Mouse (Mus musculus) cerebellum, adult 2 months (tissue): ENCODE results near the gene Rbp2.

Experiments
- CTCF ChIP-seq: fragments of 200-500 bp; IDR thresholded peaks from 2 replicates; pipeline ENCODE4 v1.5.1; 2011; ENCODE audit warnings: low read depth, mild to moderate bottlenecking, control low read depth, low read length, moderate library complexity, borderline replicate concordance; ENCODE audit not compliant: insufficient read depth
- POLR2A ChIP-seq: fragments of 200-500 bp; IDR thresholded peaks from 2 replicates; pipeline ENCODE4 v1.6.1; 2011; ENCODE audit warnings: low read length, control low read depth, borderline replicate concordance; ENCODE audit not compliant: insufficient read depth

DNA sequence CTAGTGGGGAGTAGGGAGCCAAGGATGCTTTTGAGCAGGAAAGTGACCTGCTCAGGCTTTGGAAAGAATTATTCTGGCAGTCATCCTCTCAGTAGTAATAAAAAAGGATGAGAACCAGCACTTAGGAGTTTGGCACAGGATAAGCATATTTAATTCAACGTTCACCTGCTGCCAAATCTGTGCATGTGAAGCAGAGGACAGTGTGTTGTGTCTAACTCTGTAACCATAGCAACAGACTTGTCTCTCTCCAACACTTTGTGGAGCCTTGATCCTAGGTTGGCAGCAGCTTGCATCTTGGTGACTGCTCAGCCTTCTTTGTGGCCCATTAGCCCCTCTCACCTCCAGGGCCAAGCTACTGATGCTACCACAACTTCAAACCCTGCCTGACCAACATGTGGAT lies 34.9 kb upstream of the Rbp2 start:
- no peak for TF ChIP-seq CTCF
- TF ChIP-seq POLR2A = no peak
